Mouse (Mus musculus) heart, adult 2 months (tissue): ENCODE data around the gene Ttll8.

Experiments used
- CTCF ChIP-seq: fragments of 200-600 bp; IDR thresholded peaks from 2 replicates; pipeline ENCODE4 v1.8.1; 2022; ENCODE audit warnings: antibody characterized with exemption, mild to moderate bottlenecking, moderate library complexity
- POLR2A ChIP-seq: fragments of 200-500 bp; IDR thresholded peaks from 2 replicates; pipeline ENCODE4 v1.6.1; 2011; ENCODE audit warnings: mild to moderate bottlenecking, low read depth, low read length, control low read depth; ENCODE audit not compliant: insufficient read depth

DNA sequence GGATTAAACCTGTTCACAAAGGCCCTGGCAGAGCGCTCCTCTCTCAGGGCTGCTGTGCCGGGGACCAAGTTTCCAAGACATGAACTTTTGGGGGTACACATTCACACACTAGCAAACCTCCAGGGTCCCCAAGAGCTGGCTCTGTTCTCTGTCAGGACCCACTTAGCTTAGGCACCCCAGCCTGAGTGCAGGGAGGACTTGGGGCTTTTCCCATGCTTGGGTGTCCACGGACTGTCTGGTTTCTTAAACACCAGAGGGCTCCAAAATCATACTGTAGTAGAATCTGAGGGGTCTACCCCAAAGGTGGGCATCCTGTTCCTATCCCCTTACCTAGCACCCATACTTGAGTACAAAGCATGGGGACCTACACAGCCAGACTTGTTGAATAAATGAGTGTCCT is 64.2 kb downstream of the Ttll8 start:
- TF ChIP-seq POLR2A (no peak), CTCF (no peak)
